Mouse (Mus musculus): ENCODE data around the gene Arhgap15. TPM values are rescaled to one million over a fixed set of nuclear protein-coding genes. Genes with fewer than 3 reads are reported as not detected.

Gene Arhgap15
- polyA plus RNA-seq, 1 experiment from 2014 or later = 2.8 TPM

- peaks cover 21% of the 10 kb centered on the region for H3K4me1 ChIP-seq (ENCODE audit: control insufficient read depth, insufficient read depth, low read length)
- no peak overlapping the region for H3K4me3 ChIP-seq (ENCODE audit: low read depth, low read length)
- H3K9me3 ChIP-seq (ENCODE audit: control insufficient read depth, low read length) = no peaks in the 10 kb centered on the region
- H3K27me3 ChIP-seq (replicated peaks; ENCODE audit: control insufficient read depth, insufficient read depth, low read length) = no peaks in the 10 kb centered on the region
- no peaks in the 10 kb centered on the region for H3K36me3 ChIP-seq (ENCODE audit: control insufficient read depth, insufficient read depth, low read length)
- H3K27ac ChIP-seq (replicated peaks; ENCODE audit: low read depth, low read length) = peak overlapping the region; percentile 76
- WGBS = 58% methylated on average over 8 of the region's 8 CpGs
- DNase-seq (ENCODE audit: low spot score) (peak; percentile 5), ATAC-seq (ENCODE audit: low read depth) (no peak)
- H3K4me2 ChIP-seq (ENCODE audit: low read depth, low read length) = peak overlapping the region; percentile 42; the same call in 1 of the 2 replicates
- peak overlapping the region; percentile 45 for H3K9ac ChIP-seq (ENCODE audit: low read depth, low read length)
Measured at GRCm38 (mm10) chr2:44105198-44105555, 356.6 kb downstream of the Arhgap15 start.

GRCm38 (mm10) chr2:44106359-44106758 lies 357.7 kb downstream of the Arhgap15 start:
- WGBS = 87% methylated on average over 8 of the region's 8 CpGs
- DNase-seq (ENCODE audit: low spot score) (no peak), ATAC-seq (ENCODE audit: low read depth) (no peak)
- Histone ChIP-seq H3K27me3 (replicated peaks; ENCODE audit: control insufficient read depth, insufficient read depth, low read length) (no peaks in the 10 kb centered on the region), H3K4me1 (ENCODE audit: control insufficient read depth, insufficient read depth, low read length) (peaks cover 21% of the 10 kb centered on the region), H3K4me3 (ENCODE audit: low read depth, low read length) (no peak overlapping the region), H3K9me3 (ENCODE audit: control insufficient read depth, low read length) (no peaks in the 10 kb centered on the region), H3K4me2 (ENCODE audit: low read depth, low read length) (no peak overlapping the region), H3K27ac (replicated peaks; ENCODE audit: low read depth, low read length) (no peak overlapping the region), H3K9ac (ENCODE audit: low read depth, low read length) (no peak overlapping the region), H3K36me3 (ENCODE audit: control insufficient read depth, insufficient read depth, low read length) (no peaks in the 10 kb centered on the region)

DNA sequence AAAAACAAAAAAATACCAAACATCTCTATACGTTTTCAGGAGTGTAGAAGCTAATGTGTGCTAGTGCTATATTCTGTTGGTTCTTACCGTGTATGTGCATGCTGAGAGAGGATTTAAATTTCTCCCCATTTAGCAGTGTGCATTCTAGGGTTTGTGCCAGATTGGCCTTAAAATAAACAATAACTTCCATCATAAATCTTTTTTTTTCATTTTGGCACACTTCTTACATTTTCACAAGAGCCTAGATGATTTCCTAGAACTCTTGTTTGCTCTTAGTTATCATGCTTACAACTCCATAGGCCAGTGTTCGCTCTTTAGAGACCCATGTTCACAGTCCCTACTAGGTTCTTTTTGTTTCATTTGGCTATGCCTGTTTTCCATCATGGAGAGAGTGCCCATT lies 362.7 kb downstream of the Arhgap15 start:
- ATAC-seq (ENCODE audit: low read depth) = no peak
- Histone ChIP-seq H3K27me3 (replicated peaks; ENCODE audit: control insufficient read depth, insufficient read depth, low read length) (no peaks in the 10 kb centered on the region), H3K27ac (replicated peaks; ENCODE audit: low read depth, low read length) (no peak overlapping the region), H3K4me2 (ENCODE audit: low read depth, low read length) (no peak overlapping the region), H3K4me3 (ENCODE audit: low read depth, low read length) (no peak overlapping the region), H3K9ac (ENCODE audit: low read depth, low read length) (no peak overlapping the region), H3K4me1 (ENCODE audit: control insufficient read depth, insufficient read depth, low read length) (peaks cover 7% of the 10 kb centered on the region), H3K9me3 (ENCODE audit: control insufficient read depth, low read length) (no peaks in the 10 kb centered on the region), H3K36me3 (ENCODE audit: control insufficient read depth, insufficient read depth, low read length) (no peaks in the 10 kb centered on the region)
- DNase-seq (ENCODE audit: low spot score) = no peak
- WGBS = 82% methylated on average over 3 of the region's 3 CpGs

DNA sequence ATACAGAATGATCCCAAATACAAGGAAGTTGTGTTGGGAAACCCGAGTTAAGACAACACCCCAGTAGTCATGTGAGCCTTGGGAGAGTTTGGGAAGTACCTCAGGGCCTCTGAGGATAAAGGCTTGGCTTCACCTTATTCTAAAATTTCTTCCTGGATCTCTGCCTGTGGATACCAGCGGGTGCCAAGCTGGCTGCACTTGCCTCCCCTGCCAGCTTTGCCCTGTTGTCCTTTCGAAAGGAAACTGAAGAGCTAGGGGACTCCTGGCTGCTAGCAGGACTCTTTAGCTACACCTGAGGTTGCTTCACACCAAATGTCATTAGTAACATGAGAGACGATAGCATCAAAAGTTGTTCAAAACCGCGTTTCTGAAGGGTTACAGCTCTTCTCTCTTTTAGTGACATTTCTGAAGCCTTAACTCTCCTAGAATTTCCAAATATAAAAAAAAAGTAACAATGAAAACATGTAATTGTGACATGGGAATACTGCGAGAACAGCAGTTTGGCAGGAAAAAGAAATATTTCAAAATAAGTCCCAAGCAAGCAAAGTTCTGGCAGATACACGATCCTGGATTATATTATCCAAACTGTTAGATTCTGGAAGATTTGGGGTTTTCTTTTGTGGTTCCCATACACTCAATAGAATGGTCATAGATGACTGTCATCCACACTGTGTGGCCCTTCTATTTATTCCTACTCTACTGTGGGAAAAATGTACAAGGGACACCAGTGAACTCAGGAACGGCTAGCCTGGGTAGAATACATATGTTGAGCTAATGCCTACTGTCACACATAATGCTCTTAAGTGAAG lies 364.6 kb downstream of the Arhgap15 start:
- DNase-seq (ENCODE audit: low spot score) (peak; percentile 62), ATAC-seq (ENCODE audit: low read depth) (no peak; the same call in 1 of the 2 replicates)
- Histone ChIP-seq H3K4me2 (ENCODE audit: low read depth, low read length) (no peak overlapping the region), H3K27ac (replicated peaks; ENCODE audit: low read depth, low read length) (peak overlapping the region; percentile 41; the same call in 1 of the 2 replicates), H3K9ac (ENCODE audit: low read depth, low read length) (no peak overlapping the region), H3K9me3 (ENCODE audit: control insufficient read depth, low read length) (no peaks in the 10 kb centered on the region), H3K4me1 (ENCODE audit: control insufficient read depth, insufficient read depth, low read length) (peaks cover 7% of the 10 kb centered on the region), H3K36me3 (ENCODE audit: control insufficient read depth, insufficient read depth, low read length) (no peaks in the 10 kb centered on the region), H3K4me3 (ENCODE audit: low read depth, low read length) (no peak overlapping the region), H3K27me3 (replicated peaks; ENCODE audit: control insufficient read depth, insufficient read depth, low read length) (no peaks in the 10 kb centered on the region)
- 49% methylated on average over 9 of the region's 9 CpGs for WGBS

DNA sequence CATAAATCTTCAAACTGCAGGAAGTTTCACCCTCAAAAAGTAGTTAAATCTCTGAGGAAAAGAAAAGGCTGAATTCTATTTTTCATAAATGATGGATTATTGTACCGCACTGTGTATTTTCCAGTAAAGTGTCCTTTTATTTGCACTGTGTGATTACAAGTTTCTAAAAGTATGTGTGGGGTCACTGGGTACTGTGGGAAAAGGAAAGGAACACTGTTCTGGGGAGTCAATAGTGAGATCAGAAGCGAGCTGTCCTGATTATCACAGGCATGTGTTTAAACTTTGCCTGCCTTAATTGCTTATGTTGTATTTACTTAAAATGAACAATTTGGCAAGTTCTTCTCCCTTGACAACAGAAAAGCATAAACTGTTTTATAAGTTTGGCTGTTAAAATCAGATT lies 365.7 kb downstream of the Arhgap15 start:
- Histone ChIP-seq H3K4me1 (ENCODE audit: control insufficient read depth, insufficient read depth, low read length) (peaks cover 7% of the 10 kb centered on the region), H3K36me3 (ENCODE audit: control insufficient read depth, insufficient read depth, low read length) (no peaks in the 10 kb centered on the region), H3K27ac (replicated peaks; ENCODE audit: low read depth, low read length) (no peak overlapping the region), H3K27me3 (replicated peaks; ENCODE audit: control insufficient read depth, insufficient read depth, low read length) (no peaks in the 10 kb centered on the region), H3K9me3 (ENCODE audit: control insufficient read depth, low read length) (no peaks in the 10 kb centered on the region), H3K9ac (ENCODE audit: low read depth, low read length) (no peak overlapping the region), H3K4me2 (ENCODE audit: low read depth, low read length) (no peak overlapping the region), H3K4me3 (ENCODE audit: low read depth, low read length) (no peak overlapping the region)
- DNase-seq (ENCODE audit: low spot score) (peak; percentile 35), ATAC-seq (ENCODE audit: low read depth) (no peak)
- whole genome bisulfite sequencing = 49% methylated on average over 2 of the region's 2 CpGs

DNA sequence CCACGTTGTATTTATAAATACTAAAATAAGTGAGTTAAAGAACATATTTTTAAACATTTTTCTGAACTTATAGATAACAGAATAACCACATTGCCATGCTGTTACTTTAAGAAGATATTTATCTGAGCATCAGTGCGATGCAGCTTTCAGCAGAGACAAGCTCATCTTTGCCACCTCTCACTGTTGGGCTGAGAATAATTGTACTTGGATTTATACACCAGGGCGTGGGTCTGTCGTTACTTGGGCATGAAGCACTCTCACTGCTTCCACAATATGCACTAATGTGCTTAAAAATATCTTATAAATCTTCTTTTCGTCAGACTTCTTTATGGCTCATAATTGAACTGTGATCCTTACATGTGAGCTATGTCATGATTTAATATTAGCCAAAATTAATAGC lies 372.5 kb downstream of the Arhgap15 start:
- Histone ChIP-seq H3K9me3 (ENCODE audit: control insufficient read depth, low read length) (no peaks in the 10 kb centered on the region), H3K9ac (ENCODE audit: low read depth, low read length) (no peak overlapping the region), H3K27ac (replicated peaks; ENCODE audit: low read depth, low read length) (no peak overlapping the region), H3K4me2 (ENCODE audit: low read depth, low read length) (no peak overlapping the region), H3K36me3 (ENCODE audit: control insufficient read depth, insufficient read depth, low read length) (no peaks in the 10 kb centered on the region), H3K4me1 (ENCODE audit: control insufficient read depth, insufficient read depth, low read length) (peaks cover 4% of the 10 kb centered on the region; the same call in 1 of the 2 replicates), H3K27me3 (replicated peaks; ENCODE audit: control insufficient read depth, insufficient read depth, low read length) (no peaks in the 10 kb centered on the region), H3K4me3 (ENCODE audit: low read depth, low read length) (no peak overlapping the region)
- DNase-seq (ENCODE audit: low spot score) (no peak), ATAC-seq (ENCODE audit: low read depth) (no peak)
- WGBS = 84% methylated on average over 5 of the region's 5 CpGs

DNA sequence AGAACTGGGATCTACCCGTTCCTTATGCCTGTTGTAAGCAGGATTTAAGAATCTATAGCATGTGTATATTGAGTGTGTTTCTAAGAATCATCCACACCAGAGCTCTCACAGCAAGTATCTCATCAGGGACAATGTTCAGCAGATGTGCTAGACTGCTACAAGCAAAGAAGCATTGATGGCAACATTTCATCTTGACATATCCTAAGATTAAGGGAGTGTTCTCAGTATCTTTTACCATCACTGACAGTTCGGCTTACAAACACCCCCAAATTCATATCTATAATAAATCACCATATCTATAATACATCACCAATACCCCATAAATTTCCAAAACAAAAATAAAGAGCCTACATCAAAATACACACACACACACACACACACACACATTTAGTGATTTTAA lies 374.6 kb downstream of the Arhgap15 start:
- DNase-seq (ENCODE audit: low spot score) (no peak), ATAC-seq (ENCODE audit: low read depth) (no peak)
- H3K4me3 ChIP-seq (ENCODE audit: low read depth, low read length) = no peak overlapping the region
- no peaks in the 10 kb centered on the region for H3K27me3 ChIP-seq (replicated peaks; ENCODE audit: control insufficient read depth, insufficient read depth, low read length)
- WGBS = 72% methylated on average over 2 of the region's 2 CpGs
- H3K27ac ChIP-seq (replicated peaks; ENCODE audit: low read depth, low read length) = no peak overlapping the region
- peaks cover 4% of the 10 kb centered on the region; the same call in 1 of the 2 replicates for H3K4me1 ChIP-seq (ENCODE audit: control insufficient read depth, insufficient read depth, low read length)
- H3K36me3 ChIP-seq (ENCODE audit: control insufficient read depth, insufficient read depth, low read length) = no peaks in the 10 kb centered on the region
- no peak overlapping the region for H3K9ac ChIP-seq (ENCODE audit: low read depth, low read length)
- no peaks in the 10 kb centered on the region for H3K9me3 ChIP-seq (ENCODE audit: control insufficient read depth, low read length)
- H3K4me2 ChIP-seq (ENCODE audit: low read depth, low read length) = no peak overlapping the region

GRCm38 (mm10) chr2:44124093-44124492 lies 375.5 kb downstream of the Arhgap15 start:
- Histone ChIP-seq H3K27ac (replicated peaks; ENCODE audit: low read depth, low read length) (no peak overlapping the region), H3K4me1 (ENCODE audit: control insufficient read depth, insufficient read depth, low read length) (peaks cover 4% of the 10 kb centered on the region; the same call in 1 of the 2 replicates), H3K36me3 (ENCODE audit: control insufficient read depth, insufficient read depth, low read length) (no peaks in the 10 kb centered on the region), H3K4me2 (ENCODE audit: low read depth, low read length) (no peak overlapping the region), H3K9ac (ENCODE audit: low read depth, low read length) (no peak overlapping the region), H3K27me3 (replicated peaks; ENCODE audit: control insufficient read depth, insufficient read depth, low read length) (no peaks in the 10 kb centered on the region), H3K9me3 (ENCODE audit: control insufficient read depth, low read length) (no peaks in the 10 kb centered on the region), H3K4me3 (ENCODE audit: low read depth, low read length) (no peak overlapping the region)
- ATAC-seq (ENCODE audit: low read depth) (no peak), DNase-seq (ENCODE audit: low spot score) (no peak)
- 43% methylated on average over 3 of the region's 3 CpGs for WGBS

GRCm38 (mm10) chr2:44124683-44125082 lies 376.1 kb downstream of the Arhgap15 start:
- Histone ChIP-seq H3K9me3 (ENCODE audit: control insufficient read depth, low read length) (no peaks in the 10 kb centered on the region), H3K9ac (ENCODE audit: low read depth, low read length) (no peak overlapping the region), H3K27ac (replicated peaks; ENCODE audit: low read depth, low read length) (no peak overlapping the region), H3K36me3 (ENCODE audit: control insufficient read depth, insufficient read depth, low read length) (no peaks in the 10 kb centered on the region), H3K4me2 (ENCODE audit: low read depth, low read length) (no peak overlapping the region), H3K4me1 (ENCODE audit: control insufficient read depth, insufficient read depth, low read length) (peaks cover 4% of the 10 kb centered on the region; the same call in 1 of the 2 replicates), H3K27me3 (replicated peaks; ENCODE audit: control insufficient read depth, insufficient read depth, low read length) (no peaks in the 10 kb centered on the region), H3K4me3 (ENCODE audit: low read depth, low read length) (no peak overlapping the region)
- ATAC-seq (ENCODE audit: low read depth) (no peak), DNase-seq (ENCODE audit: low spot score) (no peak)
- 44% methylated on average over 3 of the region's 3 CpGs for WGBS

Data from embryonic facial prominence, embryonic 14.5 days (tissue).